Mouse (Mus musculus) ES-E14 (cell line): ENCODE measurements at regions not wholly inside any gene's neighbourhood (a gene's known extent, or its start where the extent isn't known, plus 50 kb on each side); places are given as distances from the start of the nearest gene placed in this dataset.

Source experiments
- DNase-seq: peaks from one replicate; pipeline ENCODE4 v3.0.0-alpha.2; 2013; ENCODE audit warnings: low read depth, low spot score
- H3K27ac ChIP-seq: 2 replicates; pipeline ENCODE4 v1.5.1; 2012; ENCODE audit warnings: low read depth, mild to moderate bottlenecking, low read length, moderate library complexity, mixed read lengths; ENCODE audit not compliant: poor library complexity, insufficient read depth, severe bottlenecking
- H3K36me3 ChIP-seq: 2 replicates; pipeline ENCODE4 v1.6.1; 2012; ENCODE audit warnings: mild to moderate bottlenecking, low read length, moderate library complexity, mixed read lengths; ENCODE audit not compliant: control insufficient read depth, poor library complexity, insufficient read depth, severe bottlenecking
- H3K4me1 ChIP-seq, 2 experiments: fragments of 150-350 bp in 1 of 2; sonication (generic) in 1 of 2; 2 replicates each; pipeline ENCODE4 v1.6.1; 2012; ENCODE audit warnings: low read length in 2 of 2, mild to moderate bottlenecking in 1 of 2, mixed read lengths in 1 of 2; ENCODE audit not compliant: control insufficient read depth in 2 of 2, insufficient read depth in 2 of 2, poor library complexity in 1 of 2
- H3K4me3 ChIP-seq, 2 experiments: fragments of 150-350 bp in 1 of 2; sonication (generic) in 1 of 2; 2 replicates each; pipeline ENCODE4 v1.5.1; 2012; ENCODE audit warnings: low read length in 2 of 2, low read depth in 1 of 2, mild to moderate bottlenecking in 1 of 2, mixed read lengths in 1 of 2; ENCODE audit not compliant: insufficient read depth in 1 of 2, poor library complexity in 1 of 2, severe bottlenecking in 1 of 2
- H3K9ac ChIP-seq: 2 replicates; pipeline ENCODE4 v1.6.1; 2012; ENCODE audit warnings: low read depth, mild to moderate bottlenecking, low read length, mixed read lengths; ENCODE audit not compliant: poor library complexity, insufficient read depth, severe bottlenecking
- H3K9me3 ChIP-seq: fragments of 150-350 bp; sonication (generic); 2 replicates; pipeline ENCODE4 v1.6.1; 2012; ENCODE audit warnings: low read depth, mild to moderate bottlenecking, low read length; ENCODE audit not compliant: control insufficient read depth, insufficient read depth
- CHD2 ChIP-seq: IDR thresholded peaks from 2 replicates; pipeline ENCODE4 v1.6.1; 2014; ENCODE audit warnings: mild to moderate bottlenecking, low read depth, low read length, inconsistent platforms
- HCFC1 ChIP-seq: IDR thresholded peaks from 2 replicates; pipeline ENCODE4 v1.6.1; 2012; ENCODE audit warnings: low read length, inconsistent platforms, borderline replicate concordance; ENCODE audit not compliant: insufficient read depth
- MAFK ChIP-seq: IDR thresholded peaks from 2 replicates; pipeline ENCODE4 v1.6.1; 2014; ENCODE audit warnings: mild to moderate bottlenecking, low read depth, low read length, inconsistent platforms; ENCODE audit not compliant: insufficient read depth
- ZC3H11A ChIP-seq: IDR thresholded peaks from 2 replicates; pipeline ENCODE4 v1.6.1; 2012; ENCODE audit warnings: low read depth, mild to moderate bottlenecking, inconsistent platforms, low read length, borderline replicate concordance
- ZNF384 ChIP-seq: IDR thresholded peaks from 2 replicates; pipeline ENCODE4 v1.6.1; 2012; ENCODE audit warnings: low read depth, low read length, inconsistent platforms
- in situ Hi-C, 2 experiments: fragments of 600-800 bp; cut with MboI; formaldehyde crosslinking; loops; one replicate each; pipeline ENCODE4 v1.15.1; 2025; ENCODE audit warnings: low sequenced_read_pairs in 2 of 2, inconsistent platforms in 1 of 2; ENCODE audit not compliant: unreplicated experiment in 2 of 2

DNA sequence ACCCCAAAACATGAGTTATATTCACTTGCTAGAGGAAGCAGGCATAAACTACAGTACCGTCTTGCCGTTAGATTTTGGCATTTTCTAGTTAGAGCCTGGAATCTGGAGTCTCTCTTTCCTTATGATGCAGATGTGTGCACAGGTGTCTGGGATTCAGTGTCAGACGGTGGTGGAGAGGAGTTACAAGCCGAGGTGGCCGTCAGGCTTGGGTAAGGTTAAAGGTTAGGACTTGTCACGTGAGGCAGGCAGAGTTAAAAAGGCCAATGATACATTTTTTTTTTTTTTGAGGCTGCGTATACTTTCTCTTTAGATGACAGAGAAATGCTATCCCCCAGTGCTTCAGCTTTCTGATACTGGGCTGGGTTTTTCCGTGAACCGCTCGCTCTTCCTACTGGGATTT lies 57.9 kb upstream of the Ppara start:
- Histone ChIP-seq H3K9ac (no peak overlapping the region), H3K4me1 (peaks cover 0 to 3% of the 10 kb centered on the region in 2 experiments; a peak in 1 of 4 replicates), H3K4me3 (no peak overlapping the region), H3K9me3 (no peaks in the 10 kb centered on the region), H3K36me3 (no peaks in the 10 kb centered on the region), H3K27ac (no peak overlapping the region)
- DNase-seq = no peak
- in situ Hi-C loops = no loop called here
- no peak for TF ChIP-seq CHD2
- TF ChIP-seq HCFC1 = no peak
- no peak for TF ChIP-seq ZNF384
- no peak for TF ChIP-seq ZC3H11A
- no peak for TF ChIP-seq MAFK

DNA sequence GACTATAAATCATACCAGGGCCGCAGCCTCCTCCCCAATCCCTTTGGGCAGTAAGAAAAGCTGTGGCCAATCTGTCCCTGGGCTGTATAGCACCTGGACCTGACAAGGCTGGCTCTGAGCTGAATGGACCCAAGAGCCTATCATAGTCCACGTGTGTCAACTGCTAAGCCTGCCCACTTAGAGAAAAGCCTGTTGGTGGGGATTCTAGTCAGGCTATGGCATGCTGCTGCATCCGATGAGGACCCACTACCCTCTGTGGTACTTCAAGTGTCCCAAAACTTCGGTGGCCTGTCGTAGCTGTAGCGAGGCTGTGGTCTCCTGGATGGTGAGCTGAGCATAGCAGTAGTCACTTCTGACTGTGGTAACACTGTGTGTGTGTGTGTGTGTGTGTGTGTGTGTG lies 57.4 kb upstream of the Ppara start:
- Histone ChIP-seq H3K27ac (no peak overlapping the region), H3K9ac (no peak overlapping the region), H3K4me1 (peaks cover 0 to 3% of the 10 kb centered on the region in 2 experiments; a peak in 1 of 4 replicates), H3K4me3 (no peak overlapping the region), H3K9me3 (no peaks in the 10 kb centered on the region), H3K36me3 (no peaks in the 10 kb centered on the region)
- in situ Hi-C loops = no loop called here
- DNase-seq = no peak
- no peak for TF ChIP-seq MAFK
- TF ChIP-seq CHD2 = no peak
- no peak for TF ChIP-seq HCFC1
- no peak for TF ChIP-seq ZNF384
- TF ChIP-seq ZC3H11A = no peak

DNA sequence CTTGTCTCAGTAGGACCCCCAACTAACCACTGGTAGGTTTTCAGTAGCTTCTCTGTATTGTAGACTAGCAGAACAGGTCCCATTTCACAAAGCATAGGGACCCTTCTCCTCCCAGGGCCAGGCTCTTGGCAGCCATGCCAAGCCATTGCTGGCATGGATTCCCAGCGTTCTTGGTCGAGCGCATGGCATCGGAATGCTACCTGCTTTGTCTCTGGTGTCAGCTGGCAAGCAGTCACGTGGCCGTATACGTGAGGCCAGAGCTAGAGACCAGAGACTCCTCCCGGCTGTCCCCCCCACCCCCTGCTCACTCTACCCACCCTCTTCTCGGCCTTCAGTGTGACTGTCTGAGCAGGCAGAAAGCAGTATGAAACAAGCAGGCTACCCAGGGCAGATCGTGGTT lies 56.9 kb upstream of the Ppara start:
- TF ChIP-seq HCFC1 = no peak
- no peak for TF ChIP-seq MAFK
- TF ChIP-seq ZC3H11A = no peak
- no peak for TF ChIP-seq CHD2
- TF ChIP-seq ZNF384 = no peak
- in situ Hi-C loops = no loop called here
- DNase-seq = no peak
- Histone ChIP-seq H3K4me3 (no peak overlapping the region), H3K27ac (no peak overlapping the region), H3K36me3 (no peaks in the 10 kb centered on the region), H3K9ac (no peak overlapping the region), H3K4me1 (peaks cover 0 to 3% of the 10 kb centered on the region in 2 experiments; a peak in 1 of 4 replicates), H3K9me3 (no peaks in the 10 kb centered on the region)

DNA sequence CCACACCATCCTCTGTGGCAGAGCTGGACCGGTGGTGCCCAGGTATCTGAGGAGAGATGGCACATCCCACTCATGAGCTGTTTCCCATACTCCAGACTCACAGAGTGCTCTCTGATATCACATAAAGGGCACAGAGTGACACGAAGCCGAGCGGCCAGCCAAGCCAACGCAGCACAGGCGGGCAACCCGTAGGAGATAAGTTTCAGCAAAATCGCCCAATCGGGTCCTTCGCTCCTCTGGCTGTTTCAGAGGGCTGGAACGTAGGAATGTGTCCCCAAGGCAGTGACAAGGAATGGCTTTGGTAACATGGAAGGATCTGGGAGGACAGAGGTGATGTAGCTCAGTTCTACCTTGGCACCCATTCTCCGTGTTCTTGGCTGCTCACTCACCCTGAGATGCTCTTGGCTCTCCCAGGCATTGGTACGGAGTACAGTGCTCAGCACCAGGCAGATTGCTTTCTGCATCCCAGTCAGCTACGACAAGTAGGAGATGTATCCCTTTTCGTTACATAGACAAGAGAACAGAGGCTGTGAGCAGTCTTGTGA lies 56.4 kb upstream of the Ppara start:
- no peaks in the 10 kb centered on the region for H3K36me3 ChIP-seq
- no peak overlapping the region for H3K27ac ChIP-seq
- no peak for TF ChIP-seq HCFC1
- no peak for TF ChIP-seq ZC3H11A
- TF ChIP-seq CHD2 = no peak
- no peak for TF ChIP-seq ZNF384
- TF ChIP-seq MAFK = no peak
- no peaks in the 10 kb centered on the region for H3K9me3 ChIP-seq
- H3K4me3 ChIP-seq = no peak overlapping the region
- in situ Hi-C loops = no loop called here
- H3K4me1 ChIP-seq = peaks cover 0 to 3% of the 10 kb centered on the region in 2 experiments; a peak in 1 of 4 replicates
- no peak for DNase-seq
- no peak overlapping the region for H3K9ac ChIP-seq
